Mouse (Mus musculus) cortical plate, adult 2 months (tissue): ENCODE results near the gene Wwp2. TPM values are rescaled to one million over a fixed set of nuclear protein-coding genes. Genes with fewer than 3 reads are reported as not detected.

Source experiments
- H3K27ac ChIP-seq: fragments of 200-500 bp; 2 replicates; pipeline ENCODE4 v1.5.1; 2012; ENCODE audit warnings: low read length, control low read depth, inconsistent platforms; ENCODE audit not compliant: insufficient read depth
- H3K4me1 ChIP-seq: fragments of 200-500 bp; 2 replicates; pipeline ENCODE4 v1.6.1; 2011; ENCODE audit warnings: low read length; ENCODE audit not compliant: control insufficient read depth, insufficient read depth
- H3K4me3 ChIP-seq: fragments of 200-500 bp; 2 replicates; pipeline ENCODE4 v1.5.1; 2011; ENCODE audit warnings: mild to moderate bottlenecking, low read length, control low read depth; ENCODE audit not compliant: insufficient read depth
- CTCF ChIP-seq: fragments of 200-500 bp; IDR thresholded peaks from 2 replicates; pipeline ENCODE4 v1.5.1; 2011; ENCODE audit warnings: mild to moderate bottlenecking, control low read depth, low read length; ENCODE audit not compliant: insufficient read depth; ENCODE audit errors: extremely low read depth
- POLR2A ChIP-seq: fragments of 200-500 bp; IDR thresholded peaks from 2 replicates; pipeline ENCODE4 v1.6.1; 2011; ENCODE audit warnings: mild to moderate bottlenecking, low read length, control low read depth; ENCODE audit not compliant: insufficient read depth; ENCODE audit errors: extremely low read depth
- polyA plus RNA-seq: library from polyadenylated mRNA; depleted of rRNA; stranded (reverse); fragments of >200 nt; gene quantifications from 2 replicates; pipeline ENCODE4 v1.2.3, GENCODE M21; 2012

The Wwp2 gene
- polyA plus RNA-seq, 1 experiment: 24.2 TPM

- Histone ChIP-seq H3K4me3 (no peak overlapping the region), H3K27ac (no peak overlapping the region), H3K4me1 (peaks cover 5% of the 10 kb centered on the region)
- TF ChIP-seq CTCF (no peak), POLR2A (no peak)
These were observed 108.5 kb downstream of the Wwp2 start for GRCm38 (mm10) chr8:107544651-107545174.

- H3K4me1 ChIP-seq: peaks cover 5% of the 10 kb centered on the region
- H3K27ac ChIP-seq: peak overlapping the region; percentile 15; the same call in 1 of the 2 replicates
- H3K4me3 ChIP-seq: no peak overlapping the region
- no peak for TF ChIP-seq CTCF
- TF ChIP-seq POLR2A: no peak
These were observed 109.5 kb downstream of the Wwp2 start for GRCm38 (mm10) chr8:107545621-107546152.

DNA sequence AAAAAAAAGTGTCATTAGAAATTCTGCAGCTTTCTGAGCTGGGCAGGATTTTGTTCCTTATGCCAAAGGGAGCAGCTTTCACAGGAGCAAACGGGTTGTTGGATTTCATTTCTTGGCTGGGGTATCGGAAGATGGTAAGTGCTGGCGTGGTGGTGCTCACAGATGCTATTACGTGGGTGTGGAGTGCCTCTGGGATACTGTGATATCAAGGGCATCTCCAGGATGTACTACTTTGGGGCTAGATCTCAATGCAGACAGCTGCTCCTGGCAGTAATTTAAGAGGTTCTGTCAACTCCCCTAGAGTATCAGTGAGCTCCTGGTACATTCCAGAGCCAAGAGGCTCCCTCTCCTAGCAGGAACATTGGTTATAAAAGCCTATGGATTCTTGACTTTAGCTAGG is 110.0 kb downstream of the Wwp2 start:
- no peak overlapping the region for H3K4me3 ChIP-seq
- no peak overlapping the region for H3K27ac ChIP-seq
- H3K4me1 ChIP-seq: peaks cover 5% of the 10 kb centered on the region
- TF ChIP-seq CTCF: no peak
- no peak for TF ChIP-seq POLR2A

- Histone ChIP-seq H3K4me3 (no peak overlapping the region), H3K27ac (no peak overlapping the region), H3K4me1 (peaks cover 5% of the 10 kb centered on the region)
- no peak for TF ChIP-seq POLR2A
- TF ChIP-seq CTCF: no peak
These were observed 110.7 kb downstream of the Wwp2 start for GRCm38 (mm10) chr8:107546817-107547216.

DNA sequence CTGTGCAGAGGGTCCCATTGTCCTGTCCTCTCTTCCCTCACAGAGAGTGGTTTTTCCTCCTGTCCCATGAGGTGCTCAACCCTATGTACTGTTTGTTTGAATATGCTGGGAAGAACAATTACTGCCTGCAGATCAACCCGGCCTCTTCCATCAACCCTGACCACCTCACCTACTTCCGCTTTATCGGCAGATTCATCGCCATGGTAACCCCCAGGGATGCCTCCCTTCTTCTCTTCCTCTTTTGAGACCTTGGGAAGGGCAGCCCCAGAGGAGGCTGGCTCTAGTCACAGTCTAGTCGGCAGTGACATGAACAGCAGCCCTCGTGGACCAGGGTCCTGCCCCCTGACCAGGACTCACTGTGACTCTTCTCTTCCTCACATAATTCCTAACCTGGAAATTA is 116.1 kb downstream of the Wwp2 start:
- TF ChIP-seq POLR2A (no peak), CTCF (no peak)
- Histone ChIP-seq H3K4me3 (no peak overlapping the region), H3K4me1 (peaks cover 1% of the 10 kb centered on the region; the same call in 1 of the 2 replicates), H3K27ac (no peak overlapping the region)

DNA sequence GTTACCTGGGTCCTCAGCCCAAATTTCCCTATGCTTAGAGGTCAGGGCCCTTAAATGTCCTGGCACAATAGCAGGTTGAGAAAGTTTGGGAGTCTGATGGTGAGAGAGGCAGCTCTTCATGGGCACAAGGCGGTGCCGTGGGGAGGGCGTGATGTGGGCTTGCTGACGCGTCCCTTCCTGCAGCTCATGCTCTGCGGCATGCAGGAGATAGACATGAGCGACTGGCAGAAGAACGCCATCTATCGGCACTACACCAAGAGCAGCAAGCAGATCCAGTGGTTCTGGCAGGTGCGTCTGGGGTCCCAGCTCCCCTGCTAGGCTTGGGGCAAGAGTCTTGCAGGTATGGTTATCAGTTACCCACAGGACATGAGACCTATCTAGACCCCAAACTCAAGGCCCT is 119.1 kb downstream of the Wwp2 start:
- no peak overlapping the region for H3K4me3 ChIP-seq
- H3K27ac ChIP-seq: no peak overlapping the region
- TF ChIP-seq CTCF (no peak), POLR2A (no peak)
- peaks cover 1% of the 10 kb centered on the region; the same call in 1 of the 2 replicates for H3K4me1 ChIP-seq

DNA sequence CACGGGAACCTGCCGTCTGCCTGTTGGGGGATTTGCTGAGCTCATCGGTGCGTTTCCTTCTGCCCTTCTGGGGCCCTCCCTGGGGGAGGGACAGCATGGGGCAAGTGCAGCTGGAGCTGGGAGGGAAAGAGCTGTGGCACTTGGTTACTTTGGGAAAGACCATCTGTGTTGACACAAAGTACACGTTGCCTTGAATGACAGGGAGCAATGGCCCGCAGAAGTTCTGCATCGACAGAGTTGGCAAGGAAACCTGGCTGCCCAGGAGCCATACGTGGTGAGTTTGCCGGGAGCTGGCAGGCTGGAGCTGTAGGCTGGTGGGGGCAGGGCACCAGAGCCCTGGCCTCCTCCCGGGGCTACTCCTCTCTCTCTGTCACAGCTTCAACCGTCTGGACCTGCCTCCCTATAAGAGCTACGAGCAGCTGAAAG is 120.4 kb downstream of the Wwp2 start:
- Histone ChIP-seq H3K27ac (no peak overlapping the region), H3K4me3 (no peak overlapping the region), H3K4me1 (peaks cover 3% of the 10 kb centered on the region)
- TF ChIP-seq CTCF: no peak
- TF ChIP-seq POLR2A: no peak

DNA sequence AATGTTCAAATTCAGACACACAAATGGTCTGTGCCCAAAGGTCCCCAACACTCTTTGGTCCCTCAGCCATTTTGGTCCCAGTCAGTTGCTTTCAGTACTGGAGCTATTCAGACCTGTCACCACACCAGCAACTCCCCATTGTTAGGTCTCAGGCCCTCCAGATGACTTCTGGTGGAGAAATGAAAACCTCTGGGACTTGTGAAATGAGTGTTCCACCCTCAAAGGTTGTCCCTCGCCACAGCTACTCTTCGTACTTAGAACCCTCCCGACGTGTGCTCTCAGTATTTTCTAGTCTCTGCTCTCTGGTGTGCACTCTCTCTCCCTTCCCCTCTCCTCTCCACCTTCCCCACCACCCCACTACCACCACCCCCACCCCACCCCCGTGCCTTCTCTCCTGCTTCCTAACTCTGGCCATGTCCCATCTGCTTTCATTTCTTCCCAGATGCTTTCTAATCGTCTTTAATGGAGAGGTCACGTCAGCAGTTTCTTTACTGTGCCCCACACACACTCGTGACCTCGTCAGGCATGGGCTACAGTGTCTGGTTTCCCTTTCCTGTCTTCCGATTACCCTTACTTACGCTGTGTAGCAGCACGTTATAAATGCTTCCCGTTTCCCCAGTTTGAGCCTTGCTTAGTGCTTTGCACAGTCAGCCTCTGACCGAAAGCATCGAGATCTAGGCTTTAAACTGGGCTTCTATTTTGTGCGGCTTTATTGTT is 124.8 kb downstream of the Wwp2 start:
- H3K4me3 ChIP-seq: no peak overlapping the region

DNA sequence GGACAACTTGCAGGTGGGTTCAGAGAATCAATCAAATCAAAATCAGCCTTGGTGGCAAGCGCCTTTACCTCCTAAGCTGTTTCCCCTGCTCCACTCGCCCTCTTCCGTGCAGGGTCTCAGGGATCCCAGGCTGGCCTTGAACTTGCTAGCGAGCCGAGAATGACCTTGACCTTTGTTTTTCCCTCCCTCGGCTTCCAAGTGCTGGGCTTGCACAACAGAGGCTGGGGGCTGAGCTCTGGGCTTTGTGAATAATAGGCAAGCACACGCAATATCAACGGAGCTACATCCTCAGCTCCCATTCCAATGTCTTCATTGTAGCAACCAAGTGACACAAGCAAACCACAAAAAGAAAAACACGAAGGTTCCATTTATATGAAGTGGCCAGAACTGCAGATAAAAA is 126.0 kb downstream of the Wwp2 start:
- no peak overlapping the region for H3K4me3 ChIP-seq
- TF ChIP-seq CTCF (no peak), POLR2A (no peak)
- H3K4me1 ChIP-seq: peaks cover 1% of the 10 kb centered on the region; the same call in 1 of the 2 replicates
- H3K27ac ChIP-seq: no peak overlapping the region

More for the DNA sequence above, 124.8 kb downstream of the Wwp2 start:
- H3K4me1 ChIP-seq: peaks cover 3% of the 10 kb centered on the region
- TF ChIP-seq CTCF (no peak), POLR2A (no peak)
- no peak overlapping the region for H3K27ac ChIP-seq

GRCm38 (mm10) chr8:107571046-107571445 is 134.9 kb downstream of the Wwp2 start:
- TF ChIP-seq POLR2A (no peak), CTCF (no peak)
- no peaks in the 10 kb centered on the region for H3K4me1 ChIP-seq
- no peak overlapping the region for H3K27ac ChIP-seq
- no peak overlapping the region for H3K4me3 ChIP-seq
